Mouse (Mus musculus) cerebellum, postnatal 10 days (tissue): ENCODE data around the gene Vax1.

ENCODE experiments used
- DNase-seq, 2 experiments: peaks; one replicate each; pipeline ENCODE4 v3.0.0; 2021; ENCODE audit warnings: mixed read lengths in 2 of 2

Gene Vax1

GRCm38 (mm10) chr19:59169143-59169935, 517 bp downstream of the Vax1 start:
- DNase-seq: peak; percentile 25 to 42

- DNase-seq: peak in 1 of 2 experiments; percentile 27
These were observed 1.4 kb downstream of the Vax1 start for GRCm38 (mm10) chr19:59168386-59168905.

GRCm38 (mm10) chr19:59167871-59168270, 2.0 kb downstream of the Vax1 start:
- DNase-seq: no peak

GRCm38 (mm10) chr19:59166879-59167278, 3.0 kb downstream of the Vax1 start:
- DNase-seq: peak; percentile 25 to 29

GRCm38 (mm10) chr19:59166311-59166761, 3.5 kb downstream of the Vax1 start:
- peak; percentile 42 to 51 for DNase-seq

- peak in 1 of 2 experiments; percentile 20 for DNase-seq
These were observed 4.3 kb downstream of the Vax1 start for GRCm38 (mm10) chr19:59165577-59165976.

- DNase-seq: no peak
These were observed 4.8 kb downstream of the Vax1 start for GRCm38 (mm10) chr19:59164896-59165560.

- no peak for DNase-seq
These were observed 5.7 kb downstream of the Vax1 start for GRCm38 (mm10) chr19:59164111-59164510.

GRCm38 (mm10) chr19:59156702-59157101, 13.2 kb downstream of the Vax1 start:
- no peak for DNase-seq

- no peak for DNase-seq
These were observed 15.7 kb downstream of the Vax1 start for GRCm38 (mm10) chr19:59154171-59154570.

GRCm38 (mm10) chr19:59145492-59146140, 24.2 kb downstream of the Vax1 start:
- no peak for DNase-seq

- no peak for DNase-seq
These were observed 24.8 kb downstream of the Vax1 start for GRCm38 (mm10) chr19:59145064-59145463.

GRCm38 (mm10) chr19:59142206-59142605, 27.6 kb downstream of the Vax1 start:
- DNase-seq: no peak

- DNase-seq: peak; percentile 22 to 26
These were observed 34.5 kb downstream of the Vax1 start for GRCm38 (mm10) chr19:59135387-59135786.

GRCm38 (mm10) chr19:59134916-59135315, 34.9 kb downstream of the Vax1 start:
- DNase-seq: no peak

GRCm38 (mm10) chr19:59133202-59133601, 36.7 kb downstream of the Vax1 start:
- no peak for DNase-seq

- DNase-seq: peak; percentile 47 to 63
These were observed 40.2 kb downstream of the Vax1 start for GRCm38 (mm10) chr19:59129671-59130070.

- peak; percentile 64 to 79 for DNase-seq
These were observed 41.2 kb downstream of the Vax1 start for GRCm38 (mm10) chr19:59128531-59129204.

GRCm38 (mm10) chr19:59127424-59127823, 42.4 kb downstream of the Vax1 start:
- no peak for DNase-seq
